Mouse (Mus musculus): ENCODE measurements around the gene Itgb7.

Itgb7 gene

DNA sequence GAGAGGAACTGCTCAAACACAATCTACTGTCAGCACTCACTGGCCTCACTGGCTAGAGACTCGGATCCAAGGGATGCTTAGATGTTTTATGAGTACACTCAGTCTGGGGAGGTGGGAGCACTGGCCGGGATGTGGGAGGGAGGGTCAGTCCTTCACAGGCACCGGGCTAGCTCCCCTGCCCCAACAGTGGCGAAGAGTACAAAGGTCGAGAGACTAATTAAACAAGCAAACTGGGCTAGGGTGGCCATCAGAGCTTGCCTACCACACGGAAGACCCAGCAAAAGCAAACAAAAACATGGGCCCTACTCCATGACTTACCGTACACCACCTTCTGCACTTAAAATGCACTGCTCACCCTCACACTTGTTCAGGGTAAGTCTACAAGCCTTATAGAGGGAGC, 40.0 kb downstream of the Itgb7 start:
- DNase-seq: no peak

GRCm38 (mm10) chr15:102188883-102189282, 42.9 kb downstream of the Itgb7 start:
- no peak for DNase-seq

DNA sequence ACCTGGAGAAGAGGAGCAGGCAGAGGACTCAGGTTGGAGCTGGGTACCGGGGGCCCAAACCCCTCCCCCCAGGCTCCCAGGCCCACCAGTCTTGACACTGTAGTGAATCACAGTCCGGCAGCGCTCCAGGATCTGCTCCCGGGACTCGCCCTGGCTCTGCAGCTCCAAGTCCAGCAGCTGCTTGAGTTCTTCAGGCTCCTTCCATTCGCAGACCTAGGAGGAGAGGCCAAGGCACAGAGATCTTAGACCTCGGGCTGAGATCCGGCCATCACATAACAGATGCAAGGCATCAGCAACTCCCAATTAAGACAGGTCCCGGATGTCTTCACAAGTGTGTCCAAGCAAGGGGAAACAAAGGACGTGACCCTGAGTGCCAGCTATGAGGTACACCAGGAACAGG, 43.6 kb downstream of the Itgb7 start:
- DNase-seq: no peak

- no peak for DNase-seq
These were observed 45.5 kb downstream of the Itgb7 start for GRCm38 (mm10) chr15:102186239-102186638.

- DNase-seq: no peak
These were observed 48.7 kb downstream of the Itgb7 start for GRCm38 (mm10) chr15:102183076-102183475.

GRCm38 (mm10) chr15:102179924-102180323, 51.8 kb downstream of the Itgb7 start:
- no peak for DNase-seq

- no peak for DNase-seq
These were observed 52.6 kb downstream of the Itgb7 start for GRCm38 (mm10) chr15:102179106-102179505.

- DNase-seq: peak; percentile 69
These were observed 53.5 kb downstream of the Itgb7 start for GRCm38 (mm10) chr15:102178279-102178678.

DNA sequence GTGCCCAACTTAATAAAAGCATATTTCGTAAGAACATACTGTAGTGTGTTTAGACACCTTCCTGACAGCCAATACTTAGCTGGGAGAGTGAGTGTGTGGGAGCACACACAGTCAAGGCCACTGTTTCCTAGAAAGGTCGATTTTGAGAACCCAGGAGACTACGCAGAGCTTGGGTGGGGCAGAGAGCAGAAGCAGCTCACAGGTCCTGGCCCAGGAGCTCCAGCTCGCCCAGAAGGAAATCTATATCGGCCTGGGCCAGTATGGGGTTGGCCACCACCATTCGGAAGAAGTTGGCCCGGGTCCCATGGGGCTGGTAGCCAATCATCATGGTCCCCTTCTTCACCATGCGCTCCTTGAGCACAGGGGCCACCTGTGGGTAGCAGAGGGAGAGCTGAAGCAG, 54.3 kb downstream of the Itgb7 start:
- no peak for DNase-seq

DNA sequence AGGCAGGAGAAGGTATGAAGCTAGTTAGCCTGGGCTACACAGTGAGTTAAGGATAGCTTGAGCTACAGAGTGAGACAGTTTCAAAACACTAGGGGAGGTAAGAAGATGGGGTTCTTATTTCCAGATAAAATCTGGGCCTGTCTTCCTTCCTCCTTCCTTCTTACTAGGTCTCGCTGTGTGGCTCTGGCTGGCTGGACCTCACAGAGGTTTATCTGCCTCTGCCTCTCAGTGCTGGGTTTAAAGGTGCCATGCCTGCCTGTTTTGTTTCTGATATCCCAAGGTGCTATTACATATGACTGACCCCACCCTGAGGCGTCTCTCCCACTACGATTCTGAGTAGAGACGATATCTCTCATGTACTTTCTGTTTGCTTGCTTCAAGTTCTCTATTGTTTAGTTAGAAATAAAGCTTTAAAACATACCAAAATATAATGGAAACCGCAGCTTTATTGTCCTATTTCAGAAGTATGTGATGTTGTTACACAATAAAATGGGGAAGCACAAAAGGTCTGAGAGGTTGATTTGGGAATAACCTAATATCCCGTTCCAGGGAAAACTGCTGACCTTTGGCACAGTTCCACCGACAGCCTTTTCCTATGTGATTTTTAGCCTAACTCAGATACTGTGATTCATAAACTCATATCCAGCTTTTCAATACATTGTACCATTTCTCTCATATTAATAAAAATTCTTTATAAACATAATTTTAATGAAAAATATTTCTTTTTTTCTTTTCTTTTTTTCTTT, 55.0 kb downstream of the Itgb7 start:
- no peak for DNase-seq

- no peak for DNase-seq
These were observed 55.9 kb downstream of the Itgb7 start for GRCm38 (mm10) chr15:102175736-102176319.

- no peak for DNase-seq
These were observed 58.2 kb downstream of the Itgb7 start for GRCm38 (mm10) chr15:102173581-102173980.

GRCm38 (mm10) chr15:102169064-102169463, 62.7 kb downstream of the Itgb7 start:
- DNase-seq: no peak

DNA sequence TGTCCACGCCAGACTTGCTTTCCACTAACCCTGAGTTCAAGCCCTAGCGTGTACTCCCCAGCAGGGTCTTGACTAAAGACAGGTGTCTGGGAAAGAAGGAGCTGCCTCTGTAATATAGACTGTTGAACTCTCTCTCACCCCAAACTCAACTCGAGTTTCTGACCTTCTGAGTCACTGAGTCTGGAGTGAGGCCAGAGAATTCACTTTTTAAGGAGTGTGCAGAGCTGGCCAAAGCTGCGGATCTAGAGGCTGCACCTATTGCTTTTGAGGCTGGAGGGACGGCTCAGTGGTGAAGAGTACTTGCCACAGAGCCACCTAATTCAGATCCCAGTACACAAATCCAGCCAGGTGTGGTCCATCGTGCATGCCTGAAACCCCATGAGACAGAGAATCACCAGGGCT, 64.1 kb downstream of the Itgb7 start:
- peak; percentile 59 for DNase-seq
